Mouse (Mus musculus): ENCODE measurements around the gene 4930469K13Rik. TPM values are rescaled to one million over a fixed set of nuclear protein-coding genes. Genes with fewer than 3 reads are reported as not detected.

4930469K13Rik gene
- total and polyA plus RNA-seq, 3 experiments: 0.23 to 0.29 TPM; not detected in 1

DNA sequence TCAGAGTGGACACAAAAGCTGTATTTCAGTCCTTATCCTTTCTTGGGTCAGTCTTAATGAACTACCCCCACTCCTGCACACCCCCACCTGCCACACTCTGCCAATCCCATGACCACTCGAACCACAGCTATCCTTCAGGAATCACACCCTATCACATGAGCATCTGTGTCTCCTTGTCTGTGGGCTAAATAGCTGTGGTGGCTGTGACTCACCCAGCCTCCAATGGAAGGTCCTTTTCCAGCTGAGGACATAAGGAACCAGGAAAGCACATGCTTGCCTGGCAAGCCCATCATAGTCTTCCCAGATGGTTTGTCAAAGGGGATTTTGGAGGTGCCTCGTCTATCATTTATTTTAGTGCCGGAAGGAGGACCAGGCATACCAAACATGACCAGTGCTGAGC, 20.0 kb upstream of the 4930469K13Rik start:
- no peaks in the 10 kb centered on the region for H3K9me3 ChIP-seq (replicated peaks; ENCODE audit: insufficient read depth, low read length)
- H3K4me3 ChIP-seq (ENCODE audit: control insufficient read depth in 1 of 2, insufficient read depth in 1 of 2, low read depth in 2 of 2, low read length in 2 of 2): no peak overlapping the region
- H3K36me3 ChIP-seq (ENCODE audit: control insufficient read depth in 1 of 2, insufficient read depth in 2 of 2, low read length in 2 of 2): peaks cover 0 to 31% of the 10 kb centered on the region in 2 experiments; a peak in 2 of 4 replicates
- H3K9ac ChIP-seq (ENCODE audit: control insufficient read depth, low read depth, low read length, poor library complexity, severe bottlenecking): no peak overlapping the region
- H3K27ac ChIP-seq (ENCODE audit: control insufficient read depth, low read depth, low read length): no peak overlapping the region
- H3K4me1 ChIP-seq (ENCODE audit: control insufficient read depth in 1 of 2, insufficient read depth in 2 of 2, low read length in 2 of 2): peaks cover 15 to 38% of the 10 kb centered on the region in 2 experiments
- H3K79me2 ChIP-seq (ENCODE audit: control insufficient read depth, insufficient read depth, low read length, poor library complexity): no peaks in the 10 kb centered on the region
- no peaks in the 10 kb centered on the region for H3K27me3 ChIP-seq (ENCODE audit: control insufficient read depth in 1 of 2, insufficient read depth in 2 of 2, low read length in 2 of 2)
- no peak for DNase-seq (ENCODE audit: low read depth, low spot score)
- TF ChIP-seq GABPA (IDR thresholded peaks at IDR 0.05; ENCODE audit: low read depth, low read length): no peak
- no peak for TF ChIP-seq CHD2 (IDR thresholded peaks at IDR 0.05; ENCODE audit: low read length)
- TF ChIP-seq POLR2A (IDR thresholded peaks at IDR 0.05; ENCODE audit: control insufficient read depth in 1 of 2, insufficient read depth in 1 of 2, low read depth in 1 of 2, low read length in 2 of 2, poor library complexity in 1 of 2): no peak
- TF ChIP-seq NRF1 (IDR thresholded peaks at IDR 0.05; ENCODE audit: insufficient read depth, low read depth, low read length, poor library complexity, severe bottlenecking): no peak
- no peak for TF ChIP-seq ELF1 (IDR thresholded peaks at IDR 0.05; ENCODE audit: low read depth, low read length)
- no peak for TF ChIP-seq MEF2A (IDR thresholded peaks at IDR 0.05; ENCODE audit: extremely low read depth, insufficient replicate concordance, low read depth, low read length, poor library complexity, severe bottlenecking)
- no peak for TF ChIP-seq E2F4 (IDR thresholded peaks at IDR 0.05; ENCODE audit: borderline replicate concordance, low read depth, low read length)
- TF ChIP-seq MYB (IDR thresholded peaks at IDR 0.05; ENCODE audit: low read depth, low read length): no peak
- TF ChIP-seq JUND (IDR thresholded peaks at IDR 0.05; ENCODE audit: low read depth, low read length): no peak
- TF ChIP-seq BHLHE40 (IDR thresholded peaks at IDR 0.05; ENCODE audit: borderline replicate concordance, low read depth, low read length): no peak
- no peak for TF ChIP-seq MAFK (IDR thresholded peaks at IDR 0.05; ENCODE audit: borderline replicate concordance, low read depth, low read length)
- TF ChIP-seq CTCF (IDR thresholded peaks at IDR 0.05 in 2 of 3, conservative IDR thresholded peaks at IDR 0.05 in 1 of 3; ENCODE audit: control insufficient read depth in 1 of 3, insufficient read depth in 1 of 3, low read depth in 2 of 3, low read length in 3 of 3, poor library complexity in 1 of 3, severe bottlenecking in 1 of 3): no peak
- TF ChIP-seq MYC (IDR thresholded peaks at IDR 0.05; ENCODE audit: low read depth, low read length): no peak
- no peak for TF ChIP-seq ETS1 (IDR thresholded peaks at IDR 0.05; ENCODE audit: low read depth, low read length)
- no peak for TF ChIP-seq ZKSCAN1 (IDR thresholded peaks at IDR 0.05; ENCODE audit: low read depth, low read length)
- TF ChIP-seq CHD1 (IDR thresholded peaks at IDR 0.05; ENCODE audit: low read depth, low read length): no peak
- TF ChIP-seq SIN3A (IDR thresholded peaks at IDR 0.05; ENCODE audit: low read length): no peak
- no peak for TF ChIP-seq MXI1 (IDR thresholded peaks at IDR 0.05; ENCODE audit: low read depth, low read length)
- TF ChIP-seq KAT2A (conservative IDR thresholded peaks at IDR 0.05; ENCODE audit: low read depth, low read length): no peak

DNA sequence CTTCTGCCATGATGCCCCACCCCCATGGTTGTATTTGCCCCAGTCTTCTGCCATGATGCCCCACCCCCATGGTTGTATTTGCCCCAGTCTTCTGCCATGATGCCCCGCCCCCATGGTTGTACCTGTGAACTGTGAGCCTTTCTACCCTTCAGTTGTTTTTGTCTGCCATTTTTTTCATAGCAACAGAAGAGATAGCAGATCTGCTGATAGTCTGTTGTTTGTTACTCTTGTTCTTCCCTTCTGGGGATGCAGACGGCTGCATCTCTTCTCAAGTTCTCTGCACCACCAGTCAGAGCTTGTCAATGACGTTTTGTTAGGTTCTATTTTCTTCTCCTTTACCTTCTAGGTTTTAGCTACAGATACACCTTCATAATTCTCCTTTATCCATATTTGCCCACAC, 19.2 kb upstream of the 4930469K13Rik start:
- Histone ChIP-seq H3K79me2 (ENCODE audit: control insufficient read depth, insufficient read depth, low read length, poor library complexity) (no peaks in the 10 kb centered on the region), H3K27ac (ENCODE audit: control insufficient read depth, low read depth, low read length) (no peak overlapping the region), H3K4me1 (ENCODE audit: control insufficient read depth in 1 of 2, insufficient read depth in 2 of 2, low read length in 2 of 2) (peaks cover 18 to 40% of the 10 kb centered on the region in 2 experiments), H3K9me3 (replicated peaks; ENCODE audit: insufficient read depth, low read length) (no peaks in the 10 kb centered on the region), H3K4me3 (ENCODE audit: control insufficient read depth in 1 of 2, insufficient read depth in 1 of 2, low read depth in 2 of 2, low read length in 2 of 2) (no peak overlapping the region), H3K27me3 (ENCODE audit: control insufficient read depth in 1 of 2, insufficient read depth in 2 of 2, low read length in 2 of 2) (no peaks in the 10 kb centered on the region), H3K36me3 (ENCODE audit: control insufficient read depth in 1 of 2, insufficient read depth in 2 of 2, low read length in 2 of 2) (peaks cover 0 to 32% of the 10 kb centered on the region in 2 experiments; a peak in 2 of 4 replicates), H3K9ac (ENCODE audit: control insufficient read depth, low read depth, low read length, poor library complexity, severe bottlenecking) (no peak overlapping the region)
- DNase-seq (ENCODE audit: low read depth, low spot score): no peak
- TF ChIP-seq CTCF (IDR thresholded peaks at IDR 0.05 in 2 of 3, conservative IDR thresholded peaks at IDR 0.05 in 1 of 3; ENCODE audit: control insufficient read depth in 1 of 3, insufficient read depth in 1 of 3, low read depth in 2 of 3, low read length in 3 of 3, poor library complexity in 1 of 3, severe bottlenecking in 1 of 3): no peak
- no peak for TF ChIP-seq MYB (IDR thresholded peaks at IDR 0.05; ENCODE audit: low read depth, low read length)
- no peak for TF ChIP-seq ETS1 (IDR thresholded peaks at IDR 0.05; ENCODE audit: low read depth, low read length)
- TF ChIP-seq USF2 (IDR thresholded peaks at IDR 0.05; ENCODE audit: borderline replicate concordance in 1 of 2, insufficient read depth in 1 of 2, low read depth in 1 of 2, low read length in 2 of 2): no peak
- no peak for TF ChIP-seq POLR2AphosphoS2 (IDR thresholded peaks at IDR 0.05; ENCODE audit: low read length)
- peak; percentile 80 for TF ChIP-seq ZNF384 (IDR thresholded peaks at IDR 0.05; ENCODE audit: low read depth, low read length)
- peak; percentile 75 for TF ChIP-seq GATA1 (IDR thresholded peaks at IDR 0.05; ENCODE audit: low read depth, low read length)
- TF ChIP-seq GABPA (IDR thresholded peaks at IDR 0.05; ENCODE audit: low read depth, low read length): no peak
- TF ChIP-seq MAFK (IDR thresholded peaks at IDR 0.05; ENCODE audit: borderline replicate concordance, low read depth, low read length): no peak
- TF ChIP-seq MAZ (IDR thresholded peaks at IDR 0.05; ENCODE audit: low read depth, low read length): no peak
- TF ChIP-seq SIN3A (IDR thresholded peaks at IDR 0.05; ENCODE audit: low read length): no peak
- no peak for TF ChIP-seq MAX (IDR thresholded peaks at IDR 0.05; ENCODE audit: low read length)
- no peak for TF ChIP-seq RCOR1 (IDR thresholded peaks at IDR 0.05; ENCODE audit: low read depth, low read length)
- no peak for TF ChIP-seq ZKSCAN1 (IDR thresholded peaks at IDR 0.05; ENCODE audit: low read depth, low read length)
- no peak for TF ChIP-seq JUND (IDR thresholded peaks at IDR 0.05; ENCODE audit: low read depth, low read length)

Measured in MEL (cell line).